In the genomic region with DNA sequence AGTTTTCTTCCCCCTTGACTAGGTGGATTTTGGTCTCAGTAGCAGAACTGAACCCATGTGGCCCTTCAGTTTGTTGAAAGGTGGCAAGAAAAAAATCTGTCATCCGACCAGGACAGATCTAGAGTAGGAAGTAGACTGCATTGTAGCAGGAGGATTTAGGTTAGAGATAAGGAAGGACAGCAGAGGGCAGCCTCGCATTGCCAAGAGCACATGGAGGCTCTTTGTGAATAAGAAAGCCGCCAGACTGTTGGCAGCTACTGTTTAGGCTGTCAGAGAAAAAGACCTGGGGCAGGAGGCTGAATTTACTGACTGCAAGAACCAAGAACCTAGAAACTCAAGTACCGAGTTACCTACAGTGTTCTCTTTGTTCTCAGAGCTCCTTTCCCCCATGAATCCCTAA, we compare ENCODE assay signal across 9 mouse cellular contexts. TPM values are rescaled to one million over a fixed set of nuclear protein-coding genes. Genes with fewer than 3 reads are reported as not detected.
A peak's percentile ranks its signal among the peaks of the same experiment; 100 is the strongest.
DNase-seq lines count a peak whose midpoint lies in the region; ATAC-seq lines count a peak whose summit lies in the region.
"Had no signal": no experiment of that assay in that cellular context is flagged by ENCODE, and none has a peak within 500 bp of the region (broad histone marks: within the 10 kb centered on the region; RNA-seq: fewer than 3 reads in every experiment).

No protein-coding gene starts in this region.

- ATAC-seq in cerebellum, adult (ENCODE audit: insufficient number of reproducible peaks, low FRiP score, low TSS enrichment) = no peak
- ATAC-seq in hindbrain, embryonic 14.5 days (ENCODE audit: low FRiP score) = peak; percentile 44; the same call in 1 of the 2 replicates

- H3K27ac ChIP-seq in hindbrain, embryonic 14.5 days = peak overlapping the region; percentile 57; the same call in 1 of the 2 replicates
- H3K27ac ChIP-seq: embryonic facial prominence, embryonic 15.5 days had no signal

- H3K9me3 ChIP-seq in hindbrain, embryonic 14.5 days (ENCODE audit: control insufficient read depth, low read length) = no peaks in the 10 kb centered on the region
- H3K9me3 ChIP-seq: embryonic facial prominence, embryonic 15.5 days had no signal

- H3K4me1 ChIP-seq in hindbrain, embryonic 14.5 days (replicated peaks; ENCODE audit: control insufficient read depth, insufficient read depth, low read length) = peaks cover 4% of the 10 kb centered on the region; the same call in 1 of the 2 replicates

- 26% methylated on average over 4 of the region's 4 CpGs for WGBS in hindbrain, embryonic 14.5 days

- peak; percentile 78 to 85 for DNase-seq in cerebellum, postnatal 10 days
- peak; percentile 17 for DNase-seq in lung, postnatal 10 days
- DNase-seq in lung, postnatal 4 days = no peak
- peak; percentile 73 for DNase-seq in hindbrain, embryonic 14.5 days (ENCODE audit: low spot score)
- peak; percentile 35 for DNase-seq in right cerebral cortex, postnatal 14 days
- DNase-seq in layer of hippocampus, adult 8-10 months (ENCODE audit: low spot score in 2 of 2) = no peak
- DNase-seq in yolk sac, embryonic 10.5 days (ENCODE audit: low spot score) = no peak

- no peaks in the 10 kb centered on the region for H3K36me3 ChIP-seq in hindbrain, embryonic 14.5 days (replicated peaks; ENCODE audit: control insufficient read depth, insufficient read depth)

- no peaks in the 10 kb centered on the region for H3K27me3 ChIP-seq in hindbrain, embryonic 14.5 days (ENCODE audit: control insufficient read depth, insufficient read depth, low read length)
- H3K27me3 ChIP-seq: embryonic facial prominence, embryonic 15.5 days had no signal

- no peak overlapping the region for H3K9ac ChIP-seq in hindbrain, embryonic 14.5 days
- H3K9ac ChIP-seq: embryonic facial prominence, embryonic 15.5 days had no signal

- no peak overlapping the region for H3K4me3 ChIP-seq in hindbrain, embryonic 14.5 days (replicated peaks; ENCODE audit: low read length)
- H3K4me3 ChIP-seq: embryonic facial prominence, embryonic 15.5 days had no signal

- no peak overlapping the region for H3K4me2 ChIP-seq in hindbrain, embryonic 14.5 days (replicated peaks)
- H3K4me2 ChIP-seq: embryonic facial prominence, embryonic 15.5 days had no signal

RNA-seq across cellular contexts. Expression of gene Gm4353, which starts 47.0 kb away (rescaled TPM):
- 0.40 and 1.3 TPM in 2 replicates for polyA plus RNA-seq in hindbrain, embryonic 14.5 days (2014; fragmentation: Nextera tagmentation; extraction: Ambion mirVana)
- 1 to 10 TPM in 3 of 4 experiments, under 1 TPM in 1; 0.75 to 4.3 (median 3.2) TPM for total RNA-seq in layer of hippocampus, adult 8-10 months (2022)

Comparison
In these comparisons a context has a peak if more than half of its experiments do, and no peak if none do; other contexts are left out.
1. DNase-seq: peak in cerebellum, postnatal 10 days (2 of 2), lung, postnatal 10 days (single experiment), hindbrain, embryonic 14.5 days (single experiment) and right cerebral cortex, postnatal 14 days (single experiment); none in lung, postnatal 4 days (0 of 2), layer of hippocampus, adult 8-10 months (0 of 2) and yolk sac, embryonic 10.5 days (single experiment).